Mouse (Mus musculus): ENCODE data around the gene Ifna5.
"Not testable (repeated sequence)": the region's sequence is repeated elsewhere in the genome, so short reads cannot be mapped to it uniquely, and the experiment has no call there.

DNA sequence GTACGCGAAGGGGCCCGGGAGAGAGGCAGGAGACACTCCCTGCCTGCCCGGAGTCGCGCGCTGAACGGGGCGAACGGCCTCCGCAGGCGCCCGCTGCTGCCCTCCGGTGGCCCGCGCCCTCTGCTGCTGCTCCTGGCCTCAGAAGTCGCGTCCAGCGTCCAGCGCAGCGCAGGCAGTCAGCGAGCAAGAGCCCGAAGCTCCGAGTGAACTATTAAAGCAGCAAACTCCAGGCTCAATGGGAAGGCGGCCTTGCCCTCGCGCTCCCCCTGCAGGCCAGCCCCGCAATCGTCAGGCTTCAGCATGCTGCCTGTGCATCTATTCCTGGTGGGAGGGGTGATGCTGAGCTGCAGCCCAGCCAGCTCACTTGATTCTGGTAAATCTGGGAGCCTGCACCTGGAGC, 32.4 kb upstream of the Ifna5 start, which contains the start of gene Gm13287:
- not testable (repeated sequence) for TF ChIP-seq CTCF, POLR2A (IDR thresholded peaks at IDR 0.05; ENCODE audit: extremely low read depth, insufficient read depth, low read length)

All from cortical plate, adult 2 months (tissue).